Mouse (Mus musculus): ENCODE measurements at regions not wholly inside any gene's neighbourhood (a gene's known extent, or its start where the extent isn't known, plus 50 kb on each side); places are given as distances from the start of the nearest gene placed in this dataset.

GRCm38 (mm10) chrX:108608446-108608845, 56.2 kb downstream of the Gm379 start:
- Histone ChIP-seq H3K36me3 (replicated peaks; ENCODE audit: control insufficient read depth, insufficient read depth, low read depth) (no peaks in the 10 kb centered on the region), H3K27me3 (ENCODE audit: control insufficient read depth, insufficient read depth, low read length) (no peaks in the 10 kb centered on the region), H3K9ac (replicated peaks) (no peak overlapping the region), H3K4me2 (ENCODE audit: low read depth) (no peak overlapping the region), H3K27ac (no peak overlapping the region), H3K4me3 (ENCODE audit: insufficient read depth in 1 of 2, low read depth in 2 of 2, low read length in 2 of 2) (no peak overlapping the region), H3K9me3 (ENCODE audit: control insufficient read depth, low read length) (no peaks in the 10 kb centered on the region), H3K4me1 (replicated peaks; ENCODE audit: control insufficient read depth in 2 of 2, insufficient read depth in 2 of 2, low read length in 1 of 2) (no peaks in the 10 kb centered on the region)
- DNase-seq (ENCODE audit: low read depth in 3 of 3, low spot score in 3 of 3) (no peak), ATAC-seq (ENCODE audit: insufficient read depth) (no peak)
- no peak for TF ChIP-seq CTCF (IDR thresholded peaks at IDR 0.05; ENCODE audit: low read depth)
- TF ChIP-seq EP300 (IDR thresholded peaks at IDR 0.05; ENCODE audit: low read depth) = no peak

DNA sequence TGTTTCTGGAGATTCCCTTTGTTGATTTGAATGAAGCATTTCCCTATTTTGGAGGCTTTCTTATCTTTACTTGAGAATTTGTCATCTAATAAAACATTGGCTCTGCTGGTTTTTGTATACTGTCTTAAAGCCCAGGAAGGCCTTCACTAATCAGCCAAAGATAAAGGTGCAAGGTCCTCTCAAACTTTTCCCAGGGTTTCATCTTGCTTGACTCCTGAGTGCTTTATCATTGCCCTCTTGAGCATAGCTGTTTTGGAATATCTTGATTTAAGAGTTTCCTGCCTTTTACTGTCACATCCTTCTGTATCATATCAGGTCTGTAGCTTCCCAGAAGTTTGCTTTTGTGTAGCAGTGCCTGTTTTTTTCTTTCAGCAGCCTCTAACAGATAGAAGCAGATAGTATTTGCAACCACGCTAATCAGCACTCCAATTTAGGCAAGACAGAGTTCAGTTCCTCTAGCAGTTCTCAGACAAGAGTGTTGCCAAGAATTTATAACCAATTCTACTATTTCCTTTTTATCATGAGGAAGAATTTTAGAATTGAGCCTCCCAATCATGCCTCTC, 64.7 kb downstream of the Gm379 start:
- WGBS (ENCODE audit: insufficient replicate concordance) = 38% methylated on average over 1 of the region's 1 CpGs
- no peaks in the 10 kb centered on the region for H3K27me3 ChIP-seq (ENCODE audit: control insufficient read depth, insufficient read depth, low read length)
- H3K4me1 ChIP-seq (replicated peaks; ENCODE audit: control insufficient read depth in 2 of 2, insufficient read depth in 2 of 2, low read length in 1 of 2) = no peaks in the 10 kb centered on the region
- DNase-seq (ENCODE audit: low read depth in 3 of 3, low spot score in 3 of 3) (no peak), ATAC-seq (ENCODE audit: insufficient read depth) (no peak)
- TF ChIP-seq CTCF (IDR thresholded peaks at IDR 0.05; ENCODE audit: low read depth) (no peak), EP300 (IDR thresholded peaks at IDR 0.05; ENCODE audit: low read depth) (no peak)
- no peaks in the 10 kb centered on the region for H3K9me3 ChIP-seq (ENCODE audit: control insufficient read depth, low read length)
- no peak overlapping the region for H3K27ac ChIP-seq
- H3K4me2 ChIP-seq (ENCODE audit: low read depth) = no peak overlapping the region
- no peak overlapping the region for H3K4me3 ChIP-seq (ENCODE audit: insufficient read depth in 1 of 2, low read depth in 2 of 2, low read length in 2 of 2)
- no peak overlapping the region for H3K9ac ChIP-seq (replicated peaks)
- H3K36me3 ChIP-seq (replicated peaks; ENCODE audit: control insufficient read depth, insufficient read depth, low read depth) = no peaks in the 10 kb centered on the region

GRCm38 (mm10) chrX:108561977-108562376, 102.7 kb downstream of the Gm379 start:
- no peaks in the 10 kb centered on the region for H3K36me3 ChIP-seq (replicated peaks; ENCODE audit: control insufficient read depth, insufficient read depth, low read depth)
- H3K9ac ChIP-seq (replicated peaks) = no peak overlapping the region
- no peaks in the 10 kb centered on the region for H3K4me1 ChIP-seq (replicated peaks; ENCODE audit: control insufficient read depth in 2 of 2, insufficient read depth in 2 of 2, low read length in 1 of 2)
- TF ChIP-seq CTCF (IDR thresholded peaks at IDR 0.05; ENCODE audit: low read depth) = no peak
- TF ChIP-seq EP300 (IDR thresholded peaks at IDR 0.05; ENCODE audit: low read depth) = no peak
- H3K4me3 ChIP-seq (ENCODE audit: insufficient read depth in 1 of 2, low read depth in 2 of 2, low read length in 2 of 2) = no peak overlapping the region
- H3K4me2 ChIP-seq (ENCODE audit: low read depth) = no peak overlapping the region
- H3K27ac ChIP-seq = no peak overlapping the region
- no peaks in the 10 kb centered on the region for H3K27me3 ChIP-seq (ENCODE audit: control insufficient read depth, insufficient read depth, low read length)
- H3K9me3 ChIP-seq (ENCODE audit: control insufficient read depth, low read length) = no peaks in the 10 kb centered on the region
- DNase-seq (ENCODE audit: low read depth in 3 of 3, low spot score in 3 of 3) (no peak), ATAC-seq (ENCODE audit: insufficient read depth) (no peak)
- 56% methylated on average over 3 of the region's 3 CpGs for WGBS (ENCODE audit: insufficient replicate concordance)

GRCm38 (mm10) chrX:108543149-108543548, 121.5 kb downstream of the Gm379 start:
- DNase-seq (ENCODE audit: low read depth in 3 of 3, low spot score in 3 of 3) = no peak
- Histone ChIP-seq H3K27ac (no peak overlapping the region), H3K36me3 (replicated peaks; ENCODE audit: control insufficient read depth, insufficient read depth, low read depth) (no peaks in the 10 kb centered on the region), H3K9me3 (ENCODE audit: control insufficient read depth, low read length) (no peaks in the 10 kb centered on the region), H3K4me3 (ENCODE audit: insufficient read depth in 1 of 2, low read depth in 2 of 2, low read length in 2 of 2) (no peak overlapping the region), H3K9ac (replicated peaks) (no peak overlapping the region), H3K4me1 (replicated peaks; ENCODE audit: control insufficient read depth in 2 of 2, insufficient read depth in 2 of 2, low read length in 1 of 2) (no peaks in the 10 kb centered on the region), H3K27me3 (ENCODE audit: control insufficient read depth, insufficient read depth, low read length) (no peaks in the 10 kb centered on the region), H3K4me2 (ENCODE audit: low read depth) (no peak overlapping the region)
- no peak for TF ChIP-seq CTCF (IDR thresholded peaks at IDR 0.05; ENCODE audit: low read depth)
- no peak for TF ChIP-seq EP300 (IDR thresholded peaks at IDR 0.05; ENCODE audit: low read depth)
- ATAC-seq (ENCODE audit: insufficient read depth) = no peak
- 46% methylated on average over 2 of the region's 2 CpGs for WGBS (ENCODE audit: insufficient replicate concordance)

- no peak for ATAC-seq (ENCODE audit: insufficient read depth)
- H3K36me3 ChIP-seq (replicated peaks; ENCODE audit: control insufficient read depth, insufficient read depth, low read depth) = no peaks in the 10 kb centered on the region
- no peak overlapping the region for H3K4me3 ChIP-seq (ENCODE audit: insufficient read depth in 1 of 2, low read depth in 2 of 2, low read length in 2 of 2)
- 57% methylated on average over 2 of the region's 2 CpGs for WGBS (ENCODE audit: insufficient replicate concordance)
- H3K27me3 ChIP-seq (ENCODE audit: control insufficient read depth, insufficient read depth, low read length) = no peaks in the 10 kb centered on the region
- no peaks in the 10 kb centered on the region for H3K4me1 ChIP-seq (replicated peaks; ENCODE audit: control insufficient read depth in 2 of 2, insufficient read depth in 2 of 2, low read length in 1 of 2)
- DNase-seq (ENCODE audit: low read depth in 3 of 3, low spot score in 3 of 3) = no peak
- no peaks in the 10 kb centered on the region for H3K9me3 ChIP-seq (ENCODE audit: control insufficient read depth, low read length)
- H3K27ac ChIP-seq = no peak overlapping the region
- TF ChIP-seq CTCF (IDR thresholded peaks at IDR 0.05; ENCODE audit: low read depth) (no peak), EP300 (IDR thresholded peaks at IDR 0.05; ENCODE audit: low read depth) (no peak)
- H3K4me2 ChIP-seq (ENCODE audit: low read depth) = no peak overlapping the region
- H3K9ac ChIP-seq (replicated peaks) = no peak overlapping the region
These were observed 123.3 kb downstream of the Gm379 start for GRCm38 (mm10) chrX:108541410-108541809.
